Mouse (Mus musculus): ENCODE measurements around the gene Mipep. TPM values are rescaled to one million over a fixed set of nuclear protein-coding genes. Genes with fewer than 3 reads are reported as not detected.

Gene Mipep
- polyA plus RNA-seq, 1 experiment from 2014 or later, result 21.5 TPM

DNA sequence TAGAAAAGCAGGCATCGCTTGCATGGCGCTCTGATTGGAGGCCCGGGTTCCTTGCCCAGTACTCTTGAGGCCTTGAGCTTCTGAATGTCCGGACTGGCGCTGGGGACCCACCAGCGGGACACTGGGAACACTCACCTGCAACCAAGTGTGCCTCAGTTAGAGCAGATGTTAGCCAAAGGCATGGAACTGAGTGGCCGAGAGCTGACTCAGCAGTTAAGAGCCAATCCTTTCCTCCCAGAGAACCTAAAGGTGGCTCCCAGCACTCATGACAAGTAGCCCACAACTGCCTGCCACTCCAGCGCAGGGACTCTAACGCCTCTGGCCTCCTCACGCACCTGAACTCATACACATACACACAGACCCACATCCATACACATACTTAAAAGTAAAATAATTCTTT lies 109.5 kb downstream of the Mipep start:
- ATAC-seq (ENCODE audit: low read depth), result no peak
- H3K4me3 ChIP-seq (ENCODE audit: low read length), result no peak overlapping the region
- H3K27ac ChIP-seq (ENCODE audit: low read length), result no peak overlapping the region
- no peaks in the 10 kb centered on the region for H3K36me3 ChIP-seq (ENCODE audit: control insufficient read depth, insufficient read depth, low read length)
- H3K27me3 ChIP-seq (ENCODE audit: control insufficient read depth, insufficient read depth, low read depth, low read length), result no peaks in the 10 kb centered on the region
- no peaks in the 10 kb centered on the region for H3K9me3 ChIP-seq (ENCODE audit: control insufficient read depth, low read length)
- 88% methylated on average over 10 of the region's 10 CpGs for WGBS
- H3K4me2 ChIP-seq (ENCODE audit: low read depth, low read length), result no peak overlapping the region
- H3K4me1 ChIP-seq (replicated peaks; ENCODE audit: control insufficient read depth, insufficient read depth, low read length), result no peaks in the 10 kb centered on the region
- no peak overlapping the region for H3K9ac ChIP-seq (ENCODE audit: low read length)

DNA sequence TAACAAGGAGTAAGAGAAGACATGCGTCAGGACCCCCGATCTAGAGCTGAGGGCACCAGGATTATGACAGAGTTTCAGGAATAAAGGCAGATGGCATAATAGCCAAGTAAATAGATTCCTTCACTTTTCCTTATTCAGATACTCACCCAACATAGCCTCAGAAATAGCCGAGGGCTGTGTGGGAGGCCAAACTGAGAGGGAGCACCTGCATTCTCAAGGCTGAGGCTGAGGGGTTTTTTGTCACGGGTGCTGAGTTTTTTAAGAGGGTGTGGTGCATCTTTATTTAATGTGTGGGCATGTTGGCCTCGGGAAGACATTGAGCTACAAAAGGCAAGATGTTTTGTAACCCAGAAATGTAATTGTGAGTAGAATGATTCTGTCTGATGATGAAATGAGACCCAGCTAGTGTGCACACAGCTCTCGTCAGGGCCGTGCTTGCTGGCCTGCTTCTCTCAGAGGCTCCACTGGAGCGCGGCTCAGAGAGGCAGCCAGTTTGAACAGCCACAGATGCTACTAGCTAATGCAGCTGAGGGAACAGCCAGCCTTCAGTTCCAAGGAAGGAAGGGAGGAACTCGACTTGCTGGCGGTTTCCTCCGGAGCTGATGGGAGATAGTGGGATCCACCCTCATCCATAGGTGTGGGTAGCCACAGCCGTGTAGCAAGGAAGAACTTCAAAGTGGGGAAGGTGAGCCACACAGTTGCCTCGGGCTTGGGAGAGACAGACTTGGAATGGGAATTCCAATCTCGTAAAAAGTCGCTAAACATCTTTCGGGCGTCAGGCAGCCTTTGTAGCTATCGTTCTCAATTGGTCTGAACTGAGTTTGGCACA lies 111.0 kb downstream of the Mipep start:
- H3K4me2 ChIP-seq (ENCODE audit: low read depth, low read length), result no peak overlapping the region
- H3K36me3 ChIP-seq (ENCODE audit: control insufficient read depth, insufficient read depth, low read length), result no peaks in the 10 kb centered on the region
- H3K9ac ChIP-seq (ENCODE audit: low read length), result no peak overlapping the region
- H3K4me3 ChIP-seq (ENCODE audit: low read length), result no peak overlapping the region
- no peak for ATAC-seq (ENCODE audit: low read depth)
- WGBS, result 75% methylated on average over 19 of the region's 19 CpGs
- no peaks in the 10 kb centered on the region for H3K9me3 ChIP-seq (ENCODE audit: control insufficient read depth, low read length)
- no peaks in the 10 kb centered on the region for H3K4me1 ChIP-seq (replicated peaks; ENCODE audit: control insufficient read depth, insufficient read depth, low read length)
- no peaks in the 10 kb centered on the region for H3K27me3 ChIP-seq (ENCODE audit: control insufficient read depth, insufficient read depth, low read depth, low read length)
- H3K27ac ChIP-seq (ENCODE audit: low read length), result no peak overlapping the region

DNA sequence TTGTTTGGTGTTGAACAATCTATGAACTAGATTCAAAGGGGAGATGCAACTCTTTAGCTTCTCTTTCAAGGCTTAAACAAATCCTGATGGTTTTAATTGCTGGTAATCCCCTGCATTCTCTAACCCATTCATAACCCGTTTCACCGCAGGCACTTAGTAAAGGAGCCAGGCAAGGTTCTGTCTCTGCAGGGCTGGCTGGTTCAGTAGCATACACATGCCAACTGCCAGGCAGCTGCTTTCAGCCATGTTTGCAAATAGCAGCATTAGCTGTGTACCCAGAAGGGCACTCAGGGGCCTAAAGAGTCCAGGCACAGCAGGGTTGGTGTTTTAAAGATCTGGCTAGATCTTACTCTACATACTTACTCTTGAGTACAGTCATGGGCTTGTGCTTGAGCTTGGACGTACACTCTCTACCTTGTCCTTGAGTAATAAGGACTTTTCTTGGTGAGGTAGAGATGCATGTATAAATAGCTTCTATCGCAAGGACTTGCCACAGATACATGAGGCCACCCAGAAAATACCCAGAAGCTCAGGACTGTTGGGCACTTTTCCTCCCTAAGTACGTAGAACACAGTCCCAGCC lies 113.8 kb downstream of the Mipep start:
- WGBS, result 83% methylated on average over 5 of the region's 5 CpGs
- Histone ChIP-seq H3K4me2 (ENCODE audit: low read depth, low read length) (no peak overlapping the region), H3K4me1 (replicated peaks; ENCODE audit: control insufficient read depth, insufficient read depth, low read length) (no peaks in the 10 kb centered on the region), H3K9ac (ENCODE audit: low read length) (no peak overlapping the region), H3K9me3 (ENCODE audit: control insufficient read depth, low read length) (no peaks in the 10 kb centered on the region), H3K27ac (ENCODE audit: low read length) (no peak overlapping the region), H3K36me3 (ENCODE audit: control insufficient read depth, insufficient read depth, low read length) (no peaks in the 10 kb centered on the region), H3K27me3 (ENCODE audit: control insufficient read depth, insufficient read depth, low read depth, low read length) (no peaks in the 10 kb centered on the region), H3K4me3 (ENCODE audit: low read length) (no peak overlapping the region)
- ATAC-seq (ENCODE audit: low read depth), result no peak

DNA sequence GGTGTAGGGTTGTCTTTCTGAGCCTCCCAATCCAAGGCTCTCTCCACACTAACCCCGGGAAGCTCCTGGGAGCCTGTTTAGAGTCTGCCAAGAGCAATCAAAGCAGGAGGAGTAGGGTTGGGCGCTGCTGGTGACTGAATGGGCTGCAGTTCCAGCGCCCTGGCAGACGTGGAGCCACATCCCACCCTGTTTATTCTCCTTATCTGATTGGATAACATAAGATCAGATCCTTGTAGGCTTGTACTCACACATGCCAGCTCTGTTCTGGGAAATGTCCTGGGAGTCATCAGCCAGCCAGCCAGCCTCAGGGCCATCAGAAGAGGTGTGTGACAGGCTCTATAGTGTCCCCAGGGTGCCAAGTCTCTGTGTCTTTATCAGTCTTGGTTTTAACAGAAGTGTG lies 120.1 kb downstream of the Mipep start:
- no peak overlapping the region for H3K4me3 ChIP-seq (ENCODE audit: low read length)
- peaks cover 12% of the 10 kb centered on the region for H3K4me1 ChIP-seq (replicated peaks; ENCODE audit: control insufficient read depth, insufficient read depth, low read length)
- 29% methylated on average over 4 of the region's 4 CpGs for WGBS
- H3K36me3 ChIP-seq (ENCODE audit: control insufficient read depth, insufficient read depth, low read length), result no peaks in the 10 kb centered on the region; the same call in 1 of the 2 replicates
- peak overlapping the region; percentile 5; the same call in 1 of the 2 replicates for H3K27ac ChIP-seq (ENCODE audit: low read length)
- no peak overlapping the region for H3K9ac ChIP-seq (ENCODE audit: low read length)
- peak; percentile 45 for ATAC-seq (ENCODE audit: low read depth)
- no peak overlapping the region for H3K4me2 ChIP-seq (ENCODE audit: low read depth, low read length)
- H3K27me3 ChIP-seq (ENCODE audit: control insufficient read depth, insufficient read depth, low read depth, low read length), result no peaks in the 10 kb centered on the region
- H3K9me3 ChIP-seq (ENCODE audit: control insufficient read depth, low read length), result no peaks in the 10 kb centered on the region

DNA sequence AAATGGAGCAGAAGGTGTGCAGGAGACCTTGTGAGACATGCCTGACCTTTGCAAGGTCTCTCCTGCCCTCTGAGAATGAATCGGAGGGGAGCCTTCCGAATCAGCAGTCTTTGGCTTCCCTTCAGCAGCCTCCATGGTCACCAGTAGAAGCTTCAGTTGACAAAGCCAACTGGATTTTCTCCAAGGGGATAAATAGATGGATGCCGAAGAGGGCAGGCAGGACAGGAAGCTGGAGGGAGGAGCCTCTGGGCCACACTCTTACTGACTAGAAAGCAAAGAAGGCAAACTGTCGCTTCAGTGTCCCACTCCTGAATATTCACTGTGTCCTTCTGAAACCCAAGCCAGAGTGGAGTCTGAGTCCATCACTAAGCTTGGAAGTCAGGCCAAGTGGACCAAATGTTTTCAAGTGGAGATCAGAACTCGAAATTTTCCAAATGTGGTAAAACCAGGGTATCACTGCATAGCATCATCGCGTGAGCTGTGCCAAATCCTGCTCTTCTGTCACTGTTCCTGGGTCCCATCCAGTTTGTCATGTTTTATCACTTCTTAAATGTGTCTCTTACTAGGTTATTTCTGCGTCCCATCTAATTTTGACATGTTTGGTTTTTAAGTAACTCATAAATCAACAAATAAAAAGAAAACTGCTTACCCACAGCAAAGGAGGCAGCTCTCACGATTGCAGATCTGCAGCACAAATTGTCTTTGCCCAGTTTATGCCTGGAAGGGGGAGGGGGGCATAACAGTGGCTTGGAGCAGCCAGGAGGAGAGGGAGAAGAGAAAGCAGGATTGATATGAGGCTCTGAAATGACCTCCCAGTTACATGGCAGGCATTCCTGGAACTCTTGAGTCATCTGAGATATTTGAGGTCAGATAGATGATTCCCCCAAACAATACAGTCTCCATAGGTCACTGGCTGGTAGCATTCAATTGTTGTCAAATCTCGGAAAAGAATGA lies 122.3 kb downstream of the Mipep start:
- ATAC-seq (ENCODE audit: low read depth), result peak; percentile 72
- WGBS, result 52% methylated on average over 10 of the region's 10 CpGs
- Histone ChIP-seq H3K4me3 (ENCODE audit: low read length) (no peak overlapping the region), H3K36me3 (ENCODE audit: control insufficient read depth, insufficient read depth, low read length) (no peaks in the 10 kb centered on the region; the same call in 1 of the 2 replicates), H3K4me2 (ENCODE audit: low read depth, low read length) (no peak overlapping the region), H3K27ac (ENCODE audit: low read length) (peak overlapping the region; percentile 89), H3K4me1 (replicated peaks; ENCODE audit: control insufficient read depth, insufficient read depth, low read length) (peaks cover 15% of the 10 kb centered on the region), H3K27me3 (ENCODE audit: control insufficient read depth, insufficient read depth, low read depth, low read length) (no peaks in the 10 kb centered on the region), H3K9me3 (ENCODE audit: control insufficient read depth, low read length) (no peaks in the 10 kb centered on the region), H3K9ac (ENCODE audit: low read length) (no peak overlapping the region)

DNA sequence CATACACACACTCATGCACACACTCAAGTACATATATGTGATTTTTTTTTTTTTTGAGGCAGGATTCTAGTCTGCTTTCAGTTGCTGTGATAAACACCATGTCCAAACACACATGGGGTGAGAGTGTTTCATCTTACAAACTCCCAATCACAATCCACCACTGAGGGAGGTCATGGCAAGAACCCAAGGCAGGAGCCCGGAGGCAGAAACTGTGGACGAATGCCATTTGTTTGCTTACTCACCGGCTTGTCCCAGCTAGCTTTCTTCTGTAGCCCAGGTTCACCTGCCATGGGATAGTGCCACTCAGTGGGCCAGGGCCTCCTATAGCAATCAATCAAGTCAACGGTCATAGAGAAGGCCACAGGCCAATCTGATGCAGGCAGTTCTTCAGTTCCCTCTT lies 125.0 kb downstream of the Mipep start:
- no peak overlapping the region for H3K4me3 ChIP-seq (ENCODE audit: low read length)
- no peak overlapping the region for H3K27ac ChIP-seq (ENCODE audit: low read length)
- H3K4me2 ChIP-seq (ENCODE audit: low read depth, low read length), result no peak overlapping the region
- no peaks in the 10 kb centered on the region for H3K9me3 ChIP-seq (ENCODE audit: control insufficient read depth, low read length)
- no peak overlapping the region for H3K9ac ChIP-seq (ENCODE audit: low read length)
- H3K36me3 ChIP-seq (ENCODE audit: control insufficient read depth, insufficient read depth, low read length), result no peaks in the 10 kb centered on the region; the same call in 1 of the 2 replicates
- H3K4me1 ChIP-seq (replicated peaks; ENCODE audit: control insufficient read depth, insufficient read depth, low read length), result peaks cover 20% of the 10 kb centered on the region
- ATAC-seq (ENCODE audit: low read depth), result no peak
- WGBS, result 56% methylated on average over 4 of the region's 4 CpGs
- H3K27me3 ChIP-seq (ENCODE audit: control insufficient read depth, insufficient read depth, low read depth, low read length), result no peaks in the 10 kb centered on the region

DNA sequence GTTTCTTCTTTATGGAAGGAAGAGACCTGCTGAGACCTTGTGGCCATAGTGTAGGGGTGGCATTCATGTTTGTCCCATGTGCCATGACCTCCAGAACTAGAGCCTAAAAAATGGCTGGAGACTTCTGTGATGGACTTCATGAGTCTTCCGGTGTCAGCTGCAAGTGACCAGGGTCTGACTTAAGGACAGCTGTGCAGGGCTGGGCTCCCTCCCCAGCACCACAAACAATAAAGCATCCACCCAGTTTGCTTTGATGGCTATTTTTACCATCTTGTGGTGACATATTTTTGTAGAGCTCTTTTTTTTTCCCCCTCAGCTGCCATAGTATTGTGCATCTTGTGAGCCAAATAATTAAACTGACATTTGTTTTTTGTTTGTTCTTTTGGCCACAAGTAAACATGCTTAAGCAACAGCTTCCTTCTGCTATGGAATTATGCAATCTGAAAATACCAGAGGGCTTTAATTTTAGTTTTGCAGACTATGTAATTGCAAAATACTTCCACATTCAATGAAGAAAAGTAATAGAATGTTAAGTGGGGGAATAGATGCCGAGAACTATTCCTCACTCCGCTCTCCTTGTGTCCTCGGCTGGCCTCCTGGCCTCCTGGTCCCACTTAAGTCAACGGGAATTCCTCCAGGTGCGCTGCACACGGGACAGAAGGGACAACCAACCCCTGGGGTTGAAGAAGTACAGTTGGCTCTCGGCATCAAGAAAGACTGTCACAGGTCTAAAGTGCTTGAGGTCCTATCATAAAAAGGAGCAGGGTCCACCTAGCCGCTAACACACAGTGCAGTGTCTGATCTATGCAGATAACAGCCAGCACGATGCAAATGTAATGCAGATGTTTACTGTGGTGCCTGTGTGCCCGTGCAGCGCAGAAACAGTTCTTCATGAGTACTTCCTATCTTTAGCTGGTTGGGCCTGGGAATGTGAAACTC lies 126.4 kb downstream of the Mipep start:
- H3K27me3 ChIP-seq (ENCODE audit: control insufficient read depth, insufficient read depth, low read depth, low read length), result no peaks in the 10 kb centered on the region
- H3K4me3 ChIP-seq (ENCODE audit: low read length), result no peak overlapping the region
- H3K4me2 ChIP-seq (ENCODE audit: low read depth, low read length), result no peak overlapping the region
- ATAC-seq (ENCODE audit: low read depth), result peak; percentile 59
- H3K9me3 ChIP-seq (ENCODE audit: control insufficient read depth, low read length), result no peaks in the 10 kb centered on the region
- H3K9ac ChIP-seq (ENCODE audit: low read length), result no peak overlapping the region
- 69% methylated on average over 12 of the region's 12 CpGs for WGBS
- no peaks in the 10 kb centered on the region for H3K36me3 ChIP-seq (ENCODE audit: control insufficient read depth, insufficient read depth, low read length)
- peaks cover 15% of the 10 kb centered on the region for H3K4me1 ChIP-seq (replicated peaks; ENCODE audit: control insufficient read depth, insufficient read depth, low read length)
- H3K27ac ChIP-seq (ENCODE audit: low read length), result peak overlapping the region; percentile 86

DNA sequence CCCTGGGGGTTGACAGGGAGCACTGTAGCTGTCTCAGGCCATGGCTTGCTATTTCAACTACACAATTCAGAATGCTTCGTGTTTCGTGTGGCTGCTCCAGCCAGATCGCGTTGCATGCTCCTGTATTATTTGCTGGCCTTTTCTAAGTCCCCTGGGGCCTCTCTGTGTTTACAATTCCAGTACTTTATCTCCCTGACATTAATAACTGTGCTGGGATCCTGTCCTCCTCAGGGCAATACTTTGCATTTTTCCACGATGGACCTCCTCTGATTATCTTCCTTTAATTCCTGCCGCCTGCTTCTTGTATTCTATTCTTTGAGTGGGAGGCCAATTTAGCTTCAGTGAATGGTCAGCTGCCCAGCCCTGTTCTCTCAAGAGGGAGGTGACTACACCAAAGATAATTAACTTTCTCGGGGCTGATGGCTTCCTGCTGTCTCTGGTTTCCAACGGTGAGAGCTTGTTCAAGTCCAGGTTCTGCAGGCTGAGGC lies 128.7 kb downstream of the Mipep start:
- no peak overlapping the region for H3K4me2 ChIP-seq (ENCODE audit: low read depth, low read length)
- no peak overlapping the region for H3K4me3 ChIP-seq (ENCODE audit: low read length)
- 23% methylated on average over 8 of the region's 8 CpGs for WGBS
- peak; percentile 27; the same call in 1 of the 2 replicates for ATAC-seq (ENCODE audit: low read depth)
- H3K27me3 ChIP-seq (ENCODE audit: control insufficient read depth, insufficient read depth, low read depth, low read length), result no peaks in the 10 kb centered on the region
- H3K9ac ChIP-seq (ENCODE audit: low read length), result no peak overlapping the region
- peak overlapping the region; percentile 61 for H3K27ac ChIP-seq (ENCODE audit: low read length)
- no peaks in the 10 kb centered on the region for H3K36me3 ChIP-seq (ENCODE audit: control insufficient read depth, insufficient read depth, low read length)
- no peaks in the 10 kb centered on the region for H3K9me3 ChIP-seq (ENCODE audit: control insufficient read depth, low read length)
- H3K4me1 ChIP-seq (replicated peaks; ENCODE audit: control insufficient read depth, insufficient read depth, low read length), result peaks cover 14% of the 10 kb centered on the region
